Mouse (Mus musculus): ENCODE measurements around the gene Hist1h1c.
"Not testable (repeated sequence)": the region's sequence is repeated elsewhere in the genome, so short reads cannot be mapped to it uniquely, and the experiment has no call there.

Hist1h1c gene

GRCm38 (mm10) chr13:23717176-23717575, 21.4 kb upstream of the Hist1h1c start:
- DNase-seq, result no peak

GRCm38 (mm10) chr13:23717593-23718245, 20.9 kb upstream of the Hist1h1c start:
- DNase-seq, result not testable (repeated sequence)

- no peak for DNase-seq
These were observed 14.4 kb upstream of the Hist1h1c start for GRCm38 (mm10) chr13:23724239-23724638.

DNA sequence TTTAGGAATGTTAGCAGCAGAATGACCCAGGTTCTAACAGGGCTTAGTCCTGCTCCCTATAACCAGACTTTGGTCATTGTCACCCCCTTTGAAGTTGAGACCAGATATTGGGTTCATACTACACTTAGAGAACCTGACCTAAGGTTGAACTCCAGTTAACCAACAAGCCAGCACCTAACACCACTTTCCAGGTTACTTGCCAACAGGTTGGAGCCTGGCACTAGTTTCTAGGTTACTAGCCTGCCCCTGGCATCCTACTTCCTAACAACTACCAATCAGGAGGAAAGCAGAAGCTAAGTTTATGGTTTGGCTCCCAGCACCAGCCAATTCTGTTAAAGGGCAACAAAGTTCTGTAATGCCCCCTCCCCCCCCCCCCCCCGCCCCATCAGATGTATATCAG, 13.4 kb upstream of the Hist1h1c start:
- no peak for DNase-seq

DNA sequence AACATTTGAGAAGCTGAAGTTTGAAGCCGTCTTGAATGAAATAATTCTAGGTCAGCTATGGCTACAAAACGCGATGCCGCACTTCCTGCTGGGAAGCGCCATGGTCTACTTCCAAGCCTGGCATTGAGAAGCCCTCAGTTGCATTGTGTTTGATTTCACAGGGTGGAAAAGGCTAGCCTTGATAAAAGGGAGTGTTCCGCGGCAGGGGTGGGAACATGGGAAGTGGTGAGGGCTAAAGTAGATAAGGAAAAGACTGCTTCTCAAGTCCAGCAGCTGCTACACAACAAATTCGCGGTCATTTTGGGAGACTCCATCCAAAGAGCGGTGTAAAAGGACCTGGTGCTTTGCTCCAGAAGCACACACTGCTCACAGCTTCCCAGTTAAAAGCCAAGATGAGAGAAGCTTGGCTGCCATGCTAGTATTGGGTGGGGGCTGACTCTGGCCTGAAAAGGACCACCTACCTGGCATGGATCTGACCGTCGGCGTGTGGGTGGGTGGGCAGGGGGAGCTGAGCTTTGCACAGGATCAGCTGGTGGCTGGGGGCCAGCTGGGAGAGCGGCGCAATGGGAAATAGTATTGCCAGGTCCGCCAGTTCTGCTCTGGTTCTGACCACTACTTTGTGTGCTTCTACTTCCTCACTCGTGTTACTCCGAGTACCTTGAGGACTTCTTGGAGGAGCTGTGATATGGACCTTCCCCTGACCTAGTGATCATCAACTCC, 10.0 kb upstream of the Hist1h1c start:
- no peak for DNase-seq

GRCm38 (mm10) chr13:23729192-23729525, 9.4 kb upstream of the Hist1h1c start:
- no peak for DNase-seq

DNA sequence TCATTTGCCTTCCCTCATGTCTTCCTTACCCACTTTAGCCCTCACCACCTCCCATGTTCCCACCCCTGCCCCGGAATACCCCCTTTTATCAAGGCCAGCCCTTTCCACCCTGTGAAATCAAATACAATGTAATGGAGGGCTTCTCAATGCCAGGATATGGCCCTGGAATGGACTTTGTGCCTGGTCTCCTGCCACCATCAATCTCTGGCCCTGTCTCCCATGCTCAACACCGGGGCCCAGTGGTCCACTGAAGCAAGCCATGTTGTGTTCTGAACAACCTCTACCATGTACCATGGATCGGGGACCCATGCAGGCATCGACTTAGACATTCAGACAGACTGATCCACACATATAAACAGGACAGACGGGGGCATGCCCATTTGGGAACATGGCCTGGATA, 8.9 kb upstream of the Hist1h1c start:
- no peak for DNase-seq

GRCm38 (mm10) chr13:23730479-23730878, 8.1 kb upstream of the Hist1h1c start:
- DNase-seq, result peak; percentile 54

DNA sequence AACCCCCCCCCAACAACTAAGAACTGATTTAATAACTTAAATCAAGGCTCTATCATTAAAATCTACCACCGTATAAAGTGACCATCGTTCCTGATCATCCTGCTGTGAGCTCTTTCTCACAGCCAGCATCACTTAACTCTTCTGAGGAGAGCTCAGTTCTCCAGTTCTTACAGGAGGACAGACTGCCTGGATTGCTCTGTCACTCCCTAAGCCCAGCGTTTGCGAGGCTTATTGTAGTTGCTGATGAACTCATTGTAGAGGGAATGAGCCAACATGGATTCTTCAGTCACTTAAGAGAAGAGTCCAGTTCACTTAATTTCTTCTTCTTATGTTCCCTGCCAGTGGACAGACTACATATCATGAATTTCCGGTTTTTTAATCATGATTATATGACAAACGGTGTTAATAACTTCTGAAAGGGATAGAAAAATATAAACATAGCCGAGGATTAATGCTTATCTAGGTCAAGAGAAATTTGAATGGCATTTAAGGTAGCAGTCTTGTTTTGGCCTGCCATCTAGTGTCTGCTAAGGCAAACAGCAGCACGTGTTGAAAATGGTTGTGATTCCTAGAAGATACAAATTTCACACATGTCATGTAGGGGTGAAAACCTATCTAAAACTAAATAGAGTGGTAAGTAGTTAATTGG, 6.3 kb upstream of the Hist1h1c start:
- peak; percentile 56 for DNase-seq

GRCm38 (mm10) chr13:23737091-23737490, 1.5 kb upstream of the Hist1h1c start:
- DNase-seq, result no peak

DNA sequence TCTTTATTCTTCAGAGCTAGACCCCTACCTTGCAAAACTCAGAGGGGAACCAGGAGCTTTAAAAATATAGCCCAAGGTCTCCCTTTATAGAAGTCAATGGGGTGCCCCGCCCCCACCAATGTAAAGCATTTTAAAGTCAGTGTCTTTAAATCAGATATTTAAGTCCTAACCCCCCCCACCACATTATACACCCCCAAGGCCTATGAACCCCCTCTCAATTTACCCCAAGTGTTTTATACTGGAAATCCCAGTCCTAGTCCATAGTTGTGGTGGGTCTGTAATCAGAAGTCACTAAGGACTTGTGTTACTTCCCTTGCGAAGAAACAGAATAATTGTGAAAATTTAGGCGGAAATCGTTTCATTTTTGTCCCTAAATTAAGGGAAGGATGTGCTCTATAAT, 567 bp upstream of the Hist1h1c start:
- no peak for DNase-seq

DNA sequence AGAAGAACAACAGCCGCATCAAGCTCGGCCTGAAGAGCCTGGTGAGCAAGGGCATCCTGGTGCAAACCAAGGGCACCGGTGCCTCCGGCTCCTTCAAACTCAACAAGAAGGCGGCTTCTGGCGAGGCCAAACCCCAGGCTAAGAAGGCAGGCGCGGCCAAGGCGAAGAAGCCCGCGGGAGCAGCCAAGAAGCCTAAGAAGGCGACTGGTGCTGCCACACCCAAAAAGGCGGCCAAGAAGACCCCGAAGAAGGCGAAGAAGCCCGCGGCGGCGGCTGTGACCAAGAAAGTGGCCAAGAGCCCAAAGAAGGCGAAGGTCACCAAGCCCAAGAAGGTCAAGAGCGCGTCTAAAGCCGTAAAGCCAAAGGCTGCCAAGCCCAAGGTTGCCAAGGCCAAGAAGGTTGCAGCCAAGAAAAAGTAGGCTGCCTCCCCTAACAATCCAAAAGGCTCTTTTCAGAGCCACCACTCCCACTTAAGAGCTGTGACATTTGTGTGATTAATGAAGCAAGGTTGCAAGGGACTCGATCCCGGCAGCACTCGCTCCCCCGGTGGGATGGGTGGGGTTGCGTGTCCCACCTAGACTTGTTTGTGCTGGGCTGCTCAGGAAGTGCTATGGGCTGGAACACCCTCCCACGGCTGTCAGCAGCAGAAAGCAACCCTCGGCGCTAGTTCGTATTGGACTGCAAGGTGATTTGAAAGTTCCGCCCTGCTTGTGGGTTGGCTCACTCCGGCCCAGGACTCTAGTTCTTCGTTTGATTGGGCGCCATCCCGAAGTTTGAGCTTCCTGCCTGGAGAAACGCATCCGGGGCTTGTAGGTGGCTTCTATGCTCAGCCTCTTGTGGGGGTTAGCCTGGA, 687 bp downstream of the Hist1h1c start:
- peak; percentile 95 for DNase-seq

GRCm38 (mm10) chr13:23739922-23740252, 1.3 kb downstream of the Hist1h1c start:
- DNase-seq, result no peak

- no peak for DNase-seq
These were observed 1.7 kb downstream of the Hist1h1c start for GRCm38 (mm10) chr13:23740256-23740840.

- no peak for DNase-seq
These were observed 2.3 kb downstream of the Hist1h1c start for GRCm38 (mm10) chr13:23740910-23741309.

DNA sequence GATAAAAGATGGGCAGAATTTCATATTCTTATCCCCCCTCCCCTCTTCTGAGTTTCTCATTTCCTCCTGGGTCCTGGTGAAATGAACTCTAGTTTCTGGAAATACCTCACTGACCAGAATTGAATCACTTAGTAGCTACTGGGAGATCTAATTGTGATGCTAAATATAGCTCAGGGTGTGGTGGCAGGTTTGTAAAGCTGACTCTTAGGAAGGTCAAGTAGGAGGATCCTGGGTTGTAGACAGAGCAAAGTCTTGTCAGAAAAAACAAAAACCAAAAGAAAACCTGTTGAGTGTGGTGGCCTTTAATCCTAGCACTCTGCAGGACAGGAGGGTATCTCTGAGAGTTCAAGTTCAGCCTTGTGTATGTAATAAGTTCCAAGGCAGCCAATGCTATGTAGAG, 3.4 kb downstream of the Hist1h1c start:
- no peak for DNase-seq

GRCm38 (mm10) chr13:23743215-23743614, 4.6 kb downstream of the Hist1h1c start:
- DNase-seq, result no peak

DNA sequence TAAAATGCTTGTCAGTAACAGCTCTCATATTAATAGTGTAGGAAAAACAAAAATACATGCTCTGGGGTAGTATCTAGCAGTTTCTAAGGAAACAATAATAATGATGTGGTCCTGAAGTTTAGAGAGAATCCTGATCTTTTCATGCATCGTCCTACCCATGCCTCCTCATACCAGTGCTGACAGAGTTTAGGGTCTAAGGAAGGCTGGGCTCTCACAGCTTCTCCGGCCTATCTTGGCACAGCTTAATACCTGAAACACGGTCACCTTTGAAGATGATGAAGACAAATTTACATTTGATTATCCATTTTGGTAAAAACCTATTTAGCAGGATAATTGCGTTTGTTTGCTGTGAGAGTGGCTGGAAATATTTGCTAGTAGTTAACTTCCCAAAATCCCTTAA, 5.4 kb downstream of the Hist1h1c start:
- no peak for DNase-seq

DNA sequence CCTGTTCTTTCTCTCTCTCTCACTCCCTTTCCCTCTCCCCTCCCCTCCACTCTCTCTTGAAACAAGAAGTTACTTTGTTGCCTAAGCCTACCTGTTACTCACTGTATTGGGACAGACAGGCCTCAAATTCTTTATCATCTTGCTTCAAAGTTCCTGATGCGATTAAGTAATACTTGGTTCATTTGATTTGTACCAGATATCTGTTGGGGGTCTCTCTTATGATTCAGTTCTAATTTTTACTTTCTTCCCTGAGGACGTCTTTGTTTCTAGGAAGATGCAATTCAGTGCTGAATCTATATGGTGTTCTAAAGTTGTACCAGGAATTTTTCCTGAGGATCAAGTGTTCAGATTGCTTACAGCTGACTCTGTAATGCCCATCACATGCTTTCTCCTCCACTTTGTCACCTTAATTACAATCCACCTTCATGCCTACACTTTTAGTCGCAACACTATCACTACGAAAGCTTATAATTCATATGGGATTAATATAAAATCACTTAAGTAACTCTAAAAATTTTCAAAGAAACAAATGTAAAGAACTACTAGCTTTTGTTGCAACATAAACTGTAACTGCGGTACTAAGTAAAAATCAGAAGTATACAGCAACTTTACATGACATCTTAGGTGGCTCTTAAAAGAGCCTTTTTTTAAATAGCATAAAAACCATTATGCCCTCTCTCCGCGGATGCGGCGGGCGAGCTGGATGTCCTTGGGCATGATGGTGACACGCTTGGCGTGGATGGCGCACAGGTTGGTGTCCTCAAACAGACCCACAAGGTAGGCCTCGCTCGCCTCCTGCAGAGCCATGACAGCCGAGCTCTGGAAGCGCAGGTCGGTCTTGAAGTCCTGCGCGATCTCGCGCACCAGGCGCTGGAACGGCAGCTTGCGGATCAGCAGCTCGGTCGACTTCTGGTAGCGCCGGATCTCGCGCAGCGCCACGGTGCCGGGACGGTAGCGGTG, 6.1 kb downstream of the Hist1h1c start:
- no peak for DNase-seq

DNA sequence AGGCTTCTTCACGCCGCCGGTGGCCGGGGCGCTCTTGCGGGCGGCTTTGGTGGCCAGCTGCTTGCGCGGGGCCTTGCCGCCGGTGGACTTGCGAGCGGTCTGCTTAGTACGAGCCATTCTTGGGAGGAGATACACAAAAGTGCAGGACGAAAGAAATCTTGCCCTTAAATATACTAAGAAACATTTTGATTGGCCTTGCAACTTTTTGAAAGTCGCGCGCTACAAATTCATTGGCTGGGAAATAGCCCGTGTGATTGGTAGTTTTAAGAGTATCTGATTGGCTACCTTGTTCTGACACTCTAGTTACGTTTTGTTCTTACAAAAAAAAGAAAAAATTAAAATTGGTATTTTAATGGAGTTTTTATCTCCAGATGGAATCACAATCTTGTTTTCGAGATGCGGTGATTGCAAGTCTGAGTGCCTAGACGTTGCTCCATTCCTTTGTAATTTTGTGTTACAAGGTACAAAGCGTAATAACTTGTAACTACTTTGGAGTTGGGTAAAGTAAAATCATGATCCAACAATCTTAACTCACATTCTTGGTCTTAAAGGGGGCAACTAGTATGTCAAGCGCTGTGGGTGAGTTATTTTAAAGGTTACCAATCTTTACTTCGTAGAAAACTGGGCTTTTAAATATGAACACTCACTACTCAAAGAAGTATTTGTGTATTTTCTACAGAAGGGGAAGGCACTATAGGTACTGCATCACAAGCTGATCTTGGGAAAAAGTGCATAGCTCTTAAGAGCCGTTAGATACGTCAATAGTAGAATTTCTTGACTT, 7.0 kb downstream of the Hist1h1c start, which contains the start of gene Hist1h3c:
Gene Hist1h3c, minus strand, starts transcription at position 222 of the 781 bp plus-strand sequence.
- DNase-seq, result peak; percentile 91
